Mouse (Mus musculus): Measurements from ENCODE around the gene Slc9a1. TPM values are rescaled to one million over a fixed set of nuclear protein-coding genes. Genes with fewer than 3 reads are reported as not detected.
A peak's percentile ranks its signal among the peaks of the same experiment; 100 is the strongest.

The Slc9a1 gene
- polyA plus RNA-seq, 1 experiment from 2014 or later, result 8.3 TPM

Small RNA genes within 50 kb of the gene (microRNA-seq; reads per million reads assigned to microRNA genes)
- gene Mir5122, result 3.5 reads per million, percentile 16 among the genes with 10 or more reads in this experiment

Other genes with a start within 250 kb of the Slc9a1 start
- 120 and 136 TPM in 2 replicates for gene Wasf2, start 239.2 kb upstream of the Slc9a1 start, polyA plus RNA-seq (2015; fragmentation: Nextera tagmentation; extraction: Ambion mirVana)
- gene Cd164l2, start 157.6 kb upstream of the Slc9a1 start, polyA plus RNA-seq (2015; fragmentation: Nextera tagmentation; extraction: Ambion mirVana), result 8.2 and 8.5 TPM in 2 replicates
- gene Gpr3, start 157.2 kb upstream of the Slc9a1 start, polyA plus RNA-seq (2015; fragmentation: Nextera tagmentation; extraction: Ambion mirVana), result 0.10 TPM in 1 of 2 replicates, not detected in the other
- 3.0 and 3.1 TPM in 2 replicates for gene Map3k6, start 128.9 kb upstream of the Slc9a1 start, polyA plus RNA-seq (2015; fragmentation: Nextera tagmentation; extraction: Ambion mirVana)
- 1.1 and 2.1 TPM in 2 replicates for gene Sytl1, start 106.6 kb upstream of the Slc9a1 start, polyA plus RNA-seq (2015; fragmentation: Nextera tagmentation; extraction: Ambion mirVana)
- gene Tmem222, start 91.9 kb upstream of the Slc9a1 start, polyA plus RNA-seq (2015; fragmentation: Nextera tagmentation; extraction: Ambion mirVana), result 79.8 and 81.9 TPM in 2 replicates
- 10.8 and 11.2 TPM in 2 replicates for gene Wdtc1, start 16.2 kb upstream of the Slc9a1 start, polyA plus RNA-seq (2015; fragmentation: Nextera tagmentation; extraction: Ambion mirVana)
- 1.5 and 1.9 TPM in 2 replicates for gene Tent5b, start 110.4 kb downstream of the Slc9a1 start, polyA plus RNA-seq (2015; fragmentation: Nextera tagmentation; extraction: Ambion mirVana)
- 0.79 and 1.2 TPM in 2 replicates for gene Trnp1, start 128.8 kb downstream of the Slc9a1 start, polyA plus RNA-seq (2015; fragmentation: Nextera tagmentation; extraction: Ambion mirVana)
- gene Kdf1, start 149.3 kb downstream of the Slc9a1 start, polyA plus RNA-seq (2015; fragmentation: Nextera tagmentation; extraction: Ambion mirVana), result 29.2 and 29.7 TPM in 2 replicates
- gene Nudc, start 176.3 kb downstream of the Slc9a1 start, polyA plus RNA-seq (2015; fragmentation: Nextera tagmentation; extraction: Ambion mirVana), result 300 and 313 TPM in 2 replicates
- 0.61 and 0.70 TPM in 2 replicates for gene Nr0b2, start 183.7 kb downstream of the Slc9a1 start, polyA plus RNA-seq (2015; fragmentation: Nextera tagmentation; extraction: Ambion mirVana)
- 6.3 and 9.9 TPM in 2 replicates for gene Gpatch3, start 205.0 kb downstream of the Slc9a1 start, polyA plus RNA-seq (2015; fragmentation: Nextera tagmentation; extraction: Ambion mirVana)
- 20.7 and 20.8 TPM in 2 replicates for gene Gpn2, start 214.7 kb downstream of the Slc9a1 start, polyA plus RNA-seq (2015; fragmentation: Nextera tagmentation; extraction: Ambion mirVana)
- gene Sfn, start 232.5 kb downstream of the Slc9a1 start, polyA plus RNA-seq (2015; fragmentation: Nextera tagmentation; extraction: Ambion mirVana), result 17.7 and 20.9 TPM in 2 replicates

All from lung, embryonic 15.5 days (tissue).